ENCODE assay signal across 9 mouse cellular contexts in genomic region chr6:47455843-47456242, GRCm38 (mm10). TPM values are rescaled to one million over a fixed set of nuclear protein-coding genes. Genes with fewer than 3 reads are reported as not detected.
A peak's percentile ranks its signal among the peaks of the same experiment; 100 is the strongest.
DNase-seq lines count a peak whose midpoint lies in the region; ATAC-seq lines count a peak whose summit lies in the region.
"Had no signal": no experiment of that assay in that cellular context is flagged by ENCODE, and none has a peak within 500 bp of the region (broad histone marks: within the 10 kb centered on the region; RNA-seq: fewer than 3 reads in every experiment).

No protein-coding gene starts in this region.

- intact Hi-C loops in left cerebral cortex, postnatal 14 days (cut with DNase I), result no loop called here

- no peaks in the 10 kb centered on the region for H3K9me3 ChIP-seq in kidney, embryonic 15.5 days (replicated peaks)
- H3K9me3 ChIP-seq in hindbrain, embryonic 16.5 days (ENCODE audit: control insufficient read depth, low read length), result no peaks in the 10 kb centered on the region
- H3K9me3 ChIP-seq in midbrain, embryonic 16.5 days (replicated peaks; ENCODE audit: control insufficient read depth, low read length, poor library complexity, severe bottlenecking), result no peaks in the 10 kb centered on the region

- DNase-seq in kidney, adult 18-20 months, result no peak
- peak; percentile 66 for DNase-seq in c-Kit-positive CD71-positive TER-119-negative erythroid progenitor cells, embryonic 14.5 days (ENCODE audit: low read depth)
- DNase-seq in MN1 (ENCODE audit: low spot score), result no peak
- no peak for DNase-seq in adrenal gland, adult 18-20 months (ENCODE audit: low spot score in 2 of 2)
- DNase-seq in left cerebral cortex, postnatal 14 days (ENCODE audit: low spot score in 2 of 2), result no peak
- DNase-seq: gastrocnemius, postnatal 36 days had no signal

- no peak for ATAC-seq in kidney, embryonic 15.5 days (replicated peaks; ENCODE audit: low FRiP score)
- ATAC-seq in hindbrain, embryonic 16.5 days, result no peak
- ATAC-seq in midbrain, embryonic 16.5 days, result no peak

- H3K9ac ChIP-seq in kidney, embryonic 15.5 days, result peak overlapping the region; percentile 93; the same call in 1 of the 2 replicates
- peak overlapping the region; percentile 40; the same call in 1 of the 2 replicates for H3K9ac ChIP-seq in hindbrain, embryonic 16.5 days (ENCODE audit: low read depth, low read length)
- H3K9ac ChIP-seq in midbrain, embryonic 16.5 days (ENCODE audit: low read depth, low read length), result peak overlapping the region; percentile 46; the same call in 1 of the 2 replicates

- H3K4me2 ChIP-seq in kidney, embryonic 15.5 days, result peak overlapping the region; percentile 68
- peak overlapping the region; percentile 92 for H3K4me2 ChIP-seq in hindbrain, embryonic 16.5 days (ENCODE audit: low read length)
- peak overlapping the region; percentile 95 for H3K4me2 ChIP-seq in midbrain, embryonic 16.5 days (ENCODE audit: low read length)

- peak overlapping the region; percentile 69 for H3K4me3 ChIP-seq in kidney, embryonic 15.5 days (replicated peaks)
- peak overlapping the region; percentile 99 for H3K4me3 ChIP-seq in hindbrain, embryonic 16.5 days (ENCODE audit: low read length)
- peak overlapping the region; percentile 98 for H3K4me3 ChIP-seq in midbrain, embryonic 16.5 days (ENCODE audit: low read depth, low read length)

- H3K27me3 ChIP-seq in kidney, embryonic 15.5 days, result no peaks in the 10 kb centered on the region
- H3K27me3 ChIP-seq in hindbrain, embryonic 16.5 days (replicated peaks; ENCODE audit: control insufficient read depth, insufficient read depth, low read length), result no peaks in the 10 kb centered on the region
- H3K27me3 ChIP-seq in midbrain, embryonic 16.5 days (ENCODE audit: control insufficient read depth, insufficient read depth, low read depth, low read length), result no peaks in the 10 kb centered on the region

- H3K4me1 ChIP-seq in kidney, embryonic 15.5 days, result peaks cover 25% of the 10 kb centered on the region
- peaks cover 15% of the 10 kb centered on the region for H3K4me1 ChIP-seq in hindbrain, embryonic 16.5 days (ENCODE audit: control insufficient read depth, insufficient read depth, low read depth, low read length)
- peaks cover 29% of the 10 kb centered on the region for H3K4me1 ChIP-seq in midbrain, embryonic 16.5 days (ENCODE audit: control insufficient read depth, insufficient read depth, low read length)

- no peak overlapping the region for H3K27ac ChIP-seq in kidney, embryonic 15.5 days
- H3K27ac ChIP-seq in hindbrain, embryonic 16.5 days (ENCODE audit: low read depth, low read length), result no peak overlapping the region
- no peak overlapping the region for H3K27ac ChIP-seq in midbrain, embryonic 16.5 days (ENCODE audit: low read length)

- 81% methylated on average over 1 of the region's 1 CpGs for WGBS in kidney, embryonic 15.5 days
- 88% methylated on average over 1 of the region's 1 CpGs for WGBS in hindbrain, embryonic 16.5 days
- WGBS in midbrain, embryonic 16.5 days, result 88% methylated on average over 1 of the region's 1 CpGs

- no peaks in the 10 kb centered on the region for H3K36me3 ChIP-seq in kidney, embryonic 15.5 days
- no peaks in the 10 kb centered on the region for H3K36me3 ChIP-seq in hindbrain, embryonic 16.5 days (ENCODE audit: control insufficient read depth, insufficient read depth, low read length)
- H3K36me3 ChIP-seq in midbrain, embryonic 16.5 days (ENCODE audit: control insufficient read depth, insufficient read depth, low read length), result no peaks in the 10 kb centered on the region

RNA-seq across cellular contexts. Expression of gene Cul1, which starts 2.6 kb away (rescaled TPM):
- 140 and 143 TPM in 2 replicates for polyA plus RNA-seq in kidney, embryonic 15.5 days (2015; fragmentation: Nextera tagmentation; extraction: Ambion mirVana)
- 118 and 121 TPM in 2 replicates for polyA plus RNA-seq in hindbrain, embryonic 16.5 days (2015; fragmentation: Nextera tagmentation; extraction: Ambion mirVana)
- polyA plus RNA-seq in midbrain, embryonic 16.5 days (2015; fragmentation: Nextera tagmentation; extraction: Ambion mirVana), result 129 and 130 TPM in 2 replicates
- 100 to 1,000 TPM; 102 TPM for total RNA-seq in adrenal gland, adult 18-20 months (2021)
- 100 to 1,000 TPM; 116 to 127 TPM for total RNA-seq in left cerebral cortex, postnatal 14 days (2021)

Comparison
In these comparisons a context has a peak if more than half of its experiments do, and no peak if none do; other contexts are left out.
1. H3K9ac ChIP-seq: peak in every context shown above with its lines; median percentile 93 in kidney, embryonic 15.5 days; 46 in midbrain, embryonic 16.5 days; 40 in hindbrain, embryonic 16.5 days.